Mouse (Mus musculus): ENCODE data around the gene Zfp410. TPM values are rescaled to one million over a fixed set of nuclear protein-coding genes. Genes with fewer than 3 reads are reported as not detected.

Zfp410 gene
- 73.0 TPM for polyA plus RNA-seq (2017; shearing (Covaris generic))

DNA sequence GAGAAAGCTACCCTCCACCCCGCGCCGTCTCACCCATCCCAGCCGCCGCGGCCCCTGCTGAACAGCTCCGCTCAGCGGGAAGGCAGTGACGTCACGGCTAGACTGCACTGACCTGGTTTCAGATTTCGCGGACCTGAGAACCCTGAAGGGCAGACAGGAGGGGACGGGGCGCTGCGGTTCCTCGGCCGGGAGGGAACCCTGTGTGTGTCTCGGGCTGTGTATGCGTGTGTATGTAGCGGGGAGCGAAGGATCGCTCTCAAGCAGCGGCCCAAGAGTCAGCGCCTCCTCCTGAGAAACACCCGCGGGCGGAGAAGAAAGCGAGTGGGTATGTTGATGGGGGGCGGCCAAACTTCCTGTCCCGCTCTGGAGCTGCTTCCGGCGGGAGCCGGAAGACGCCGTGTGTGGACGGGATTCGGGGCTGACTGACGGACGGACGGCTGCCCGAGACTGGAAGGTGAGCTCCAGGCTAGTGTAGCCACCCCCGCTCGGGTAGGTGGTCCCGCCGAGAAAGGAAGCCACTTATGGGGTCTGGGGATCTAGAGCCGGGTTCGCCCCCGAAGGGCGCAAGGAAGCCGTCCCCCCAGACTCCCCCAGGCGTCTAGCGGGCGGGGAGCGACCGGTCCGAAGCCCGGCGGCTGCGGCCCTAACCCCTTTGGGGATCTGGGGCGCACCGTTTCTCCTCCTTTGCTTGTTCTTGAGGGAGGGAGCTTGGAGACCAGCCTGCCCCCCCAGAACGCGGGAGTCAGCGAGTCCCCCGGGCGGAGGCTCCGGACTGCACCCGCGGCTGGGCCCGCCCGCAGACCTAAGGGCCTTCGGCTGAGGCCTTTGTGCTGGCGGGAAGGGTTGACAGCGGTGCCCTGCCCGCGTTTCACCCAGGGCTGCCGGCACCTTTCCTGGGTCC lies at the start of gene Zfp410:
TSS of gene Zfp410 (plus strand) at position 132 of the 901 bp plus-strand sequence.

DNA sequence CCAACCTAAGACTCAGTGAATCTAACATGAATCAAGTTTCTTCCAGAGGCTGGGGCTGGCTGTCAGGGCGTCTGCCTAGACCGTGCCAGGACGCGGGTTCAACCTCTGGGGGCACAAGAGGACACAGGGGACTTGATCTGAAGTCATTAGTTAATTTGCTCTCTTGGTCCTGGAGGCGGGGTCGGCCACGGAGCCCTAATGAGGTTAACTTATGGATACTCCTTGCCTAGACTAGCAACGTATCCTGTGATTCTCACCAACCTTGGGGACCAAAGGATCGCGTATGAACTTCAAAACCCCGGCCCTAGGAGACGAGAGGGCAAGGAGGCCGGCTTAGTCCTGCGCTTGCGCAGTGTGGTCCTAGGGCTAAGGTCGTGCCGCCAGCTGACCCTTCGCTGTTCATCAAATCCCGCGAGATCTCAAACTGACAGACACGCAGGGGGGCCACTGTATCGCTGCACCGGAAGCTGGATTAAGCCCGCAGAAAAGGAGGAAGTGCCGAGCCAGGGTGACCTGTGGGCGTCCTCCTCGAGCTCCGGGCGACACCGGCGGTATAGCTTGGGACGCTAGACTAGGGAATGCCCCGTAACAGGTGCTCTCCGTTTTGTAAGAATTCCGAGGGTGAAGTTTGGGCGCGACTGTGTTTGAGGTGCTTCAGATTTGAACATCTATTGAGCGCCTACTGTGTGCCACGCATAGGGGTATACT lies 31.6 kb upstream of the Zfp410 start, which contains the start of gene Ptgr2:
TSS of gene Ptgr2 (plus strand) at position 348 of the 708 bp plus-strand sequence.

GRCm38 (mm10) chr12:84361555-84362489 lies 45.2 kb downstream of the Zfp410 start, which contains the start of the genes Coq6 and Fam161b:
TSS of gene Coq6 (plus strand) at chr12:84361657.
TSS of gene Fam161b (minus strand) at chr12:84361833.

Other genes starting within 250 kb of the Zfp410 start
- gene Acot5, start 247.5 kb upstream of the Zfp410 start, polyA plus RNA-seq (2017; shearing (Covaris generic)): not detected
- 2.6 TPM for gene Acot6, start 216.2 kb upstream of the Zfp410 start, polyA plus RNA-seq (2017; shearing (Covaris generic))
- gene Dnal1, start 202.5 kb upstream of the Zfp410 start, polyA plus RNA-seq (2017; shearing (Covaris generic)): not detected
- 0.29 TPM for gene Pnma1, start 168.4 kb upstream of the Zfp410 start, polyA plus RNA-seq (2017; shearing (Covaris generic))
- 168 TPM for gene Elmsan1, start 98.0 kb upstream of the Zfp410 start, polyA plus RNA-seq (2017; shearing (Covaris generic))
- 15.8 TPM for gene Ptgr2, start 31.6 kb upstream of the Zfp410 start, polyA plus RNA-seq (2017; shearing (Covaris generic))
- gene Coq6, start 44.8 kb downstream of the Zfp410 start, polyA plus RNA-seq (2017; shearing (Covaris generic)): 20.6 TPM
- 1.5 TPM for gene Fam161b, start 45.0 kb downstream of the Zfp410 start, polyA plus RNA-seq (2017; shearing (Covaris generic))
- gene Entpd5, start 92.2 kb downstream of the Zfp410 start, polyA plus RNA-seq (2017; shearing (Covaris generic)): 63.8 TPM
- 2.0 TPM for gene Bbof1, start 92.2 kb downstream of the Zfp410 start, polyA plus RNA-seq (2017; shearing (Covaris generic))
- 35.5 TPM for gene Rnf113a2, start 100.3 kb downstream of the Zfp410 start, polyA plus RNA-seq (2017; shearing (Covaris generic))
- 24.0 TPM for gene Aldh6a1, start 134.2 kb downstream of the Zfp410 start, polyA plus RNA-seq (2017; shearing (Covaris generic))
- gene Lin52, start 134.6 kb downstream of the Zfp410 start, polyA plus RNA-seq (2017; shearing (Covaris generic)): 30.2 TPM